15 mouse cellular contexts compared by ENCODE assay signal in the genomic region with DNA sequence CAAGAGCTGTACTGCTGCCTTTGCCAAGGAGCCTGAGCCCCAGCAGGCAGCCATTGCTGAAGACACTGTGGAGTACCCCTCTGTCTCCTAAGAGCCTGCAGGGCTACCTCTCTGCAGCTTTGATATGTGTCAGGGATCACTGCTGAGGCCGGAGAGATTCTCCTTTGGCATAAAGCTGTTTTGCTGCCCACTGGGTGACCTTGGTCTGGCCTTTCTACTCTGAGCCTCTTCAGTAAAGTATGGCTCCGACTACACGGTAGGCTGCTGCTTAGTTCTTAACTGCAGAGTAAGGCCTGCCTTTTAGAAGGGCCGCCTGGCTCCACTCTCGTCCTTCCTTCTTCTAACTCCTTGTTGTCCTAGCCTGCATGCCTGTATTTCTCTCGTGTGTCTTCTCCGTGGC.
A peak's percentile ranks its signal among the peaks of the same experiment; 100 is the strongest.
DNase-seq lines count a peak whose midpoint lies in the region; ATAC-seq and TF ChIP-seq lines count a peak whose summit lies in the region.
"Had no signal": no experiment of that assay in that cellular context is flagged by ENCODE, and none has a peak within 500 bp of the region (broad histone marks: within the 10 kb centered on the region; RNA-seq: fewer than 3 reads in every experiment).

No protein-coding gene starts in this region.

- H3K9ac ChIP-seq in heart, embryonic 15.5 days: no peak overlapping the region
- peak overlapping the region; percentile 37; the same call in 1 of the 2 replicates for H3K9ac ChIP-seq in kidney, embryonic 16.5 days (replicated peaks; ENCODE audit: low read length)
- H3K9ac ChIP-seq in stomach, postnatal 0 days (ENCODE audit: low read length): no peak overlapping the region
- H3K9ac ChIP-seq: limb, embryonic 13.5 days; liver, embryonic 14.5 days had no signal

- TF ChIP-seq EP300 in stomach, postnatal 0 days (optimal IDR thresholded peaks at IDR 0.05): peak; percentile 4

- no peaks in the 10 kb centered on the region for H3K27me3 ChIP-seq in heart, embryonic 15.5 days
- H3K27me3 ChIP-seq in kidney, embryonic 16.5 days (ENCODE audit: insufficient read depth, low read length): no peaks in the 10 kb centered on the region
- H3K27me3 ChIP-seq in kidney, adult 2 months (replicated peaks; ENCODE audit: control insufficient read depth, insufficient read depth, low read length): no peaks in the 10 kb centered on the region
- no peaks in the 10 kb centered on the region for H3K27me3 ChIP-seq in stomach, postnatal 0 days (ENCODE audit: control insufficient read depth, insufficient read depth, low read length)

- TF ChIP-seq POLR2A in kidney, adult 2 months (IDR thresholded peaks at IDR 0.05; ENCODE audit: low read depth, low read length): no peak

- peak; percentile 30 for DNase-seq in adrenal gland, adult 8-10 months
- no peak for DNase-seq in adrenal gland, postnatal 25 days
- no peak for DNase-seq in heart, postnatal 10 days
- no peak for DNase-seq in kidney, adult 2 months
- no peak for DNase-seq in stomach, postnatal 0 days (ENCODE audit: low spot score)
- DNase-seq in cerebellum, postnatal 4 days (ENCODE audit: low spot score in 2 of 2): no peak
- DNase-seq: cerebellum, adult 9-11 months; gastrocnemius, adult 2 months; kidney, postnatal 36 days; right cerebral cortex, adult 18-20 months had no signal

- no peak overlapping the region for H3K4me3 ChIP-seq in heart, embryonic 15.5 days
- H3K4me3 ChIP-seq in kidney, embryonic 16.5 days (ENCODE audit: low read length): no peak overlapping the region
- no peak overlapping the region for H3K4me3 ChIP-seq in kidney, adult 2 months (ENCODE audit: insufficient read depth, low read depth, low read length)
- H3K4me3 ChIP-seq in stomach, postnatal 0 days (ENCODE audit: low read depth, low read length): no peak overlapping the region
- H3K4me3 ChIP-seq: gastrocnemius, adult 2 months; limb, embryonic 13.5 days had no signal

- no peaks in the 10 kb centered on the region for H3K9me3 ChIP-seq in heart, embryonic 15.5 days (replicated peaks)
- no peaks in the 10 kb centered on the region for H3K9me3 ChIP-seq in kidney, embryonic 16.5 days (ENCODE audit: low read length)
- no peaks in the 10 kb centered on the region for H3K9me3 ChIP-seq in stomach, postnatal 0 days (ENCODE audit: control insufficient read depth, low read length)
- H3K9me3 ChIP-seq: limb, embryonic 13.5 days had no signal

- no peaks in the 10 kb centered on the region for H3K36me3 ChIP-seq in heart, embryonic 15.5 days
- H3K36me3 ChIP-seq in kidney, embryonic 16.5 days (ENCODE audit: insufficient read depth, low read length): no peaks in the 10 kb centered on the region
- H3K36me3 ChIP-seq in kidney, adult 2 months (ENCODE audit: control insufficient read depth, insufficient read depth, low read length): no peaks in the 10 kb centered on the region
- no peaks in the 10 kb centered on the region for H3K36me3 ChIP-seq in stomach, postnatal 0 days (ENCODE audit: control insufficient read depth, insufficient read depth, low read length)
- H3K36me3 ChIP-seq: limb, embryonic 13.5 days had no signal

- peaks cover 30% of the 10 kb centered on the region for H3K4me1 ChIP-seq in heart, embryonic 15.5 days (replicated peaks)
- H3K4me1 ChIP-seq in kidney, embryonic 16.5 days (ENCODE audit: insufficient read depth, low read length): peaks cover 15% of the 10 kb centered on the region
- no peaks in the 10 kb centered on the region for H3K4me1 ChIP-seq in kidney, adult 2 months (ENCODE audit: control insufficient read depth, insufficient read depth, low read length)
- H3K4me1 ChIP-seq in stomach, postnatal 0 days (replicated peaks; ENCODE audit: control insufficient read depth, insufficient read depth): peaks cover 7% of the 10 kb centered on the region

- no peak for TF ChIP-seq CTCF in kidney, adult 2 months (conservative IDR thresholded peaks at IDR 0.05; ENCODE audit: insufficient read depth, insufficient read length, low read depth, low read length)
- no peak for TF ChIP-seq CTCF in stomach, postnatal 0 days (IDR thresholded peaks at IDR 0.05; ENCODE audit: low read depth)

- intact Hi-C loops in heart, postnatal 10 days (cut with DNase I): no loop called here

- H3K4me2 ChIP-seq in heart, embryonic 15.5 days: no peak overlapping the region
- no peak overlapping the region for H3K4me2 ChIP-seq in kidney, embryonic 16.5 days (replicated peaks; ENCODE audit: low read depth, low read length)
- H3K4me2 ChIP-seq in stomach, postnatal 0 days (replicated peaks; ENCODE audit: low read depth): no peak overlapping the region
- H3K4me2 ChIP-seq: limb, embryonic 13.5 days had no signal

- no peak for ATAC-seq in heart, embryonic 15.5 days (replicated peaks; ENCODE audit: insufficient number of reproducible peaks, insufficient read depth, low FRiP score, low read depth)
- ATAC-seq in kidney, embryonic 16.5 days (ENCODE audit: low FRiP score, low TSS enrichment): no peak
- ATAC-seq in stomach, postnatal 0 days (ENCODE audit: low FRiP score, low TSS enrichment): no peak
- ATAC-seq: midbrain, embryonic 16.5 days had no signal

- 47% methylated on average over 7 of the region's 7 CpGs for WGBS in heart, embryonic 15.5 days
- WGBS in kidney, embryonic 16.5 days: 63% methylated on average over 7 of the region's 7 CpGs
- 63% methylated on average over 7 of the region's 7 CpGs for WGBS in kidney, adult 2 months
- 65% methylated on average over 7 of the region's 7 CpGs for WGBS in stomach, postnatal 0 days

- H3K27ac ChIP-seq in heart, embryonic 15.5 days: peak overlapping the region; percentile 41
- H3K27ac ChIP-seq in kidney, embryonic 16.5 days (ENCODE audit: low read length): peak overlapping the region; percentile 17; the same call in 1 of the 2 replicates
- H3K27ac ChIP-seq in kidney, adult 2 months (ENCODE audit: insufficient read depth, low read depth, low read length): no peak overlapping the region
- H3K27ac ChIP-seq in stomach, postnatal 0 days (replicated peaks): peak overlapping the region; percentile 70
- H3K27ac ChIP-seq: gastrocnemius, adult 2 months; limb, embryonic 13.5 days; liver, embryonic 14.5 days had no signal
